Mouse (Mus musculus) heart, embryonic 11.5 days (tissue): ENCODE results near the gene Zfp867. TPM values are rescaled to one million over a fixed set of nuclear protein-coding genes. Genes with fewer than 3 reads are reported as not detected.

ENCODE experiments used
- ATAC-seq: fragments of 200-750 bp; cut with Nextera tagmentation; replicated peaks from 2 replicates; pipeline ENCODE4 v1.8.0; 2017; ENCODE audit warnings: moderate library complexity; ENCODE audit not compliant: insufficient number of reproducible peaks, low FRiP score, low TSS enrichment
- H3K27ac ChIP-seq: fragments of 300-500 bp; sonication (generic); 2 replicates; pipeline ENCODE4 v1.5.1; 2014; ENCODE audit warnings: mild to moderate bottlenecking, low read depth, low read length
- H3K27me3 ChIP-seq: fragments of 300-500 bp; sonication (generic); 2 replicates; pipeline ENCODE4 v1.6.1; 2014; ENCODE audit warnings: mild to moderate bottlenecking, low read length, mixed read lengths; ENCODE audit not compliant: control insufficient read depth, insufficient read depth
- H3K36me3 ChIP-seq: fragments of 300-500 bp; sonication (generic); 2 replicates; pipeline ENCODE4 v1.6.1; 2014; ENCODE audit warnings: mild to moderate bottlenecking, low read length, moderate library complexity, mixed read lengths; ENCODE audit not compliant: control insufficient read depth, insufficient read depth
- H3K4me1 ChIP-seq: fragments of 300-500 bp; sonication (generic); 2 replicates; pipeline ENCODE4 v1.6.1; 2014; ENCODE audit warnings: low read length; ENCODE audit not compliant: control insufficient read depth, insufficient read depth
- H3K4me2 ChIP-seq: fragments of 300-500 bp; sonication (generic); 2 replicates; pipeline ENCODE4 v1.6.1; 2014; ENCODE audit warnings: mild to moderate bottlenecking, moderate library complexity
- H3K4me3 ChIP-seq: fragments of 300-500 bp; sonication (generic); 2 replicates; pipeline ENCODE4 v1.5.1; 2014; ENCODE audit warnings: low read depth, low read length
- H3K9ac ChIP-seq: fragments of 300-500 bp; sonication (generic); 2 replicates; pipeline ENCODE4 v1.6.1; 2014; ENCODE audit warnings: mild to moderate bottlenecking, low read depth, low read length, moderate library complexity
- H3K9me3 ChIP-seq: fragments of 300-500 bp; sonication (generic); replicated peaks from 2 replicates; pipeline ENCODE4 v1.6.1; 2016; ENCODE audit warnings: low read length; ENCODE audit not compliant: control insufficient read depth
- WGBS: fragments of 180-500 bp; shearing (Covaris S2); extraction: QIAGEN DNeasy Blood & Tissue Kit; methylation state at CpG from one replicate; pipeline ENCODE4 v1.1.7; 2014; ENCODE audit not compliant: insufficient replicate concordance; 5-methylcytosine and 5-hydroxymethylcytosine counted together
- polyA plus RNA-seq: library from polyadenylated mRNA; unstranded; fragments of >200 nt; fragmentation: Nextera tagmentation; extraction: Ambion mirVana; gene quantifications from 2 replicates; pipeline ENCODE4 v1.2.1, GENCODE M21; 2014

The Zfp867 gene
- polyA plus RNA-seq, 1 experiment from 2014 or later = 6.2 TPM

DNA sequence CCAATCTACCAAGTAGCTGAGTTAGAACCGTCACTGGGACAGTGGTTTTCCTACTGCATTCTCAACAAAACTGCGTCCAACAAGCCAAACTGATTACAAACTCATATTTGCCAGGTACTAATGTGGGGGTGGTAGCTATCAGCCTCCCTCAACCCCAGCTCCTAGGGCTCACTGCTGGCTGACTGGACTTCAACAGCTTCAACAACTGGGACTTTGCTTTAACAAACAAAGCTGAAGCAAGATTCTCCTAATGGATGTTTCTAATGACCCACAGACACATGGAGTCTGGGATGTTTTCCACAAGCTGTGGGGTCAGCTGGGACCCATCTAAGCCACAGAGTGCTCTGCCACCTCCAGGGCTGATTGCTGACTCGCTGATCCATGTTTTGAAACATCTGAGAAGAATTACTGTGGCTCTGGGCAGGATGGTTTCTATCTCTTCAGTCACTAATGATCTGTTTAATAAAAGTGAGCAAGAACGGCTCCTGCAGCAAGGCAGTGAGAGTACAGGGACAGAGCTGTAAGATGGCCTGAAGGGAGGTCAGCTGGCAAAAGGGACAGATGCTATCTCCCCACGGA, 49.2 kb downstream of the Zfp867 start:
- ATAC-seq = no peak
- WGBS = 80% methylated on average over 5 of the region's 5 CpGs

DNA sequence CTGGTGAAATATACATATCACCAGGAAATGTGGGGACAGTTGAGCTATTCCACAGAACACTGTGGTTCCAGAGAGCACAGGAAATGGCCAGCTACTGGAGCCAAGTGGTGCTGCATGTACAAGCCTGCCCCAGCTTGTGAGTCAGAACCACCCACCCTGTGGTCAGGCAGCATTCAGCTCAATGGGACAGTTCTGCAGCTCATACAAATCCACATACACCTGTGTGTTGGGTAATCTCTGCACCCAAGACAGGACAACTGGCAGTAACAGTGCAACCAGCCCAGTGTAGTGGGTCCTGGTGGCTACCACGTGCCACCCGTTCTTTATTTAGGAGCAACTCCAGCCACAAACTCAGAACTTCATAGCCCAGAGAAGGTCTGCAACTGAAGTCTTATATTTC, 50.3 kb downstream of the Zfp867 start:
- H3K4me3 ChIP-seq = no peak overlapping the region
- WGBS = 86% methylated on average over 2 of the region's 2 CpGs
- H3K27me3 ChIP-seq = no peaks in the 10 kb centered on the region
- no peak for ATAC-seq
- H3K9ac ChIP-seq = no peak overlapping the region
- no peak overlapping the region for H3K4me2 ChIP-seq
- 0 out of 2 replicates have a peak, but pooled peaks cover 6% of the 10 kb centered on the region for H3K4me1 ChIP-seq
- H3K36me3 ChIP-seq = 0 out of 2 replicates have a peak, but pooled peaks cover 3% of the 10 kb centered on the region
- H3K9me3 ChIP-seq = no peaks in the 10 kb centered on the region
- H3K27ac ChIP-seq = no peak overlapping the region

More for the DNA sequence above, 49.2 kb downstream of the Zfp867 start:
- no peaks in the 10 kb centered on the region for H3K9me3 ChIP-seq
- no peak overlapping the region for H3K27ac ChIP-seq
- no peak overlapping the region for H3K4me3 ChIP-seq
- no peak overlapping the region for H3K4me2 ChIP-seq
- H3K4me1 ChIP-seq = 0 out of 2 replicates have a peak, but pooled peaks cover 6% of the 10 kb centered on the region
- peaks cover 4% of the 10 kb centered on the region; the same call in 1 of the 2 replicates for H3K36me3 ChIP-seq
- H3K9ac ChIP-seq = no peak overlapping the region
- H3K27me3 ChIP-seq = no peaks in the 10 kb centered on the region

DNA sequence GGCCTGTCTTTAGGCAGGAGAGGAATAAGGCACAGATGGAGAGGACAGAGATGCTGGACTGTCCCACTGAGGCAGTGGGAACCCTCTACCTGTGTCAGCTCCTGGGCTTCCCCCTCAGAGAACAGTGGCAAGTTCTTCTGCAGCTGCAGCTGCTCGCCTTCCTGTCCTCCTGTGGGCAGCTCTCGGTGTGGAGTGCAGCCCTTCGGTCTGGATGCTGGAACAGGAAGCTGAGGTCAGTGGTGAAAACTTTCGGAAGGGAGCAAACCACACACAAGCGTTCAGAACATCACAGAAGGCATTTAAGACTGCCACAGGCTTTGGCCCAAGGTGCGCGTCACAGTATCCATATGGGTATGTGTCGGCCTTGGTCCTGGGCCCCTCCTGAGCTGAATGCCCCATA, 50.8 kb downstream of the Zfp867 start:
- H3K27ac ChIP-seq = no peak overlapping the region
- H3K4me3 ChIP-seq = no peak overlapping the region
- no peak overlapping the region for H3K4me2 ChIP-seq
- no peaks in the 10 kb centered on the region for H3K9me3 ChIP-seq
- WGBS = 77% methylated on average over 8 of the region's 8 CpGs
- H3K36me3 ChIP-seq = no peaks in the 10 kb centered on the region
- ATAC-seq = no peak
- H3K27me3 ChIP-seq = no peaks in the 10 kb centered on the region
- H3K4me1 ChIP-seq = 0 out of 2 replicates have a peak, but pooled peaks cover 6% of the 10 kb centered on the region
- no peak overlapping the region for H3K9ac ChIP-seq

DNA sequence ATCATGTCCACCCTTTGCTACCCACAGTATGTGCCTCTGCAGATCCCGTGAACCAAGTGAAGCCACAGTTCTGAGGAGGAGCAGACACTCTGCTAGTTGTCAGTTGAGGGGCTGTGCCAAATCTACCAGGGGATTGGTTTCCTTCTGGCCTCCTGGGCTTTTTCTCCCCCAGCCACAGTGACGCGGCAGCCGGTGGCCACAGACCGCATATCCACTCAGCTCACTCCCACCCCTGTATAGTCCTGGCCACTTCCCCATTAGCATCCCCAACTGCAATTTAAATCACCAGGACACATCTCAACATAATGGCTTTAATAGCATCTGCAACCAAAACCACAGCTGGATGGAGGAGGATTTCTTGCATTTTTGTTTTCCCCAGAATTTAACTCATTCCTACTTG, 53.6 kb downstream of the Zfp867 start:
- H3K4me1 ChIP-seq = 0 out of 2 replicates have a peak, but pooled peaks cover 3% of the 10 kb centered on the region
- no peak overlapping the region for H3K9ac ChIP-seq
- 87% methylated on average over 5 of the region's 5 CpGs for WGBS
- no peaks in the 10 kb centered on the region for H3K9me3 ChIP-seq
- 0 out of 2 replicates have a peak, but pooled peaks cover 4% of the 10 kb centered on the region for H3K36me3 ChIP-seq
- ATAC-seq = no peak
- H3K27ac ChIP-seq = no peak overlapping the region
- no peak overlapping the region for H3K4me2 ChIP-seq
- H3K4me3 ChIP-seq = no peak overlapping the region
- H3K27me3 ChIP-seq = no peaks in the 10 kb centered on the region

DNA sequence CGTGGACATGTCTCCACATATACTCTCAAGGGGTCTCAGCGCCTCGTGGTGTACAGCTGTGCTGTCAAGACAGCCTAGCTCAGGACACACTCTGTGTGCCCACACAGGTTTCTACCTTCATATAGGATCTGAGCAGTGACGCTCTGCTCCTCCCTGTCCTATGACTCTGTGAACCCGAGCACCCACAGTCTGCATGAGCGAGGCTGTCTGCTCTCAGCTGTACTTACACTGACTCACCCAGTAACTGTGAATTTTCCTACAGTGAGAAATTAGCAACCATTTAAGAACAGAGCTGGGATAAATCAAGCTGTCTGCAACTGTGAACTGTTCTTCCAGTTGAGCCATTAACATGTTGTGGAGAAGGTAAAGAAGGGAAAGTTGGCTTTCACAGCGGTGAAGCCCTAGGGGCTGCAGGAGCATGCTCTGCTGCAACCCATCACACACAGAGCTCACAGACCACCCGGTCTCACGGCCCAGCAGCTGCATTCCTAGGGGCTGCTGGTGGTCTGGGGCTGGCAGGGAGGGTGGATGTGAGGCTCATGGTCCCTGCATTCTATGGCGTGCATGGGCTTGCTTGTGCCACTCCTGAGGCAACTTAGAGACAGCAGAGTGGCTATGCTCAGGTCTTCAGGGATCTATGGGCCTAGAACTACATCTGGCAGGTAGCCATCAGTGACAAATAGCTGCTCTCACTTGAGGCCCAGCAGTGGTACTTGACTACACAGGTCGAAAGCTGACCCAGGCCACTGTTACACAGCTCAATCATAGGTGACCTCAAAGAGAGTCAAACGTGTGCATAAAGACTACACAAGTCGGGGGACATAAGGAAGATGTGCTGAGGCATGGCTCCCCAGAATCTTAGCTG, 59.0 kb downstream of the Zfp867 start:
- ATAC-seq = no peak
- Histone ChIP-seq H3K9ac (no peak overlapping the region), H3K4me3 (no peak overlapping the region), H3K36me3 (peaks cover 4% of the 10 kb centered on the region; the same call in 1 of the 2 replicates), H3K4me1 (peaks cover 19% of the 10 kb centered on the region), H3K27ac (no peak overlapping the region), H3K4me2 (no peak overlapping the region), H3K9me3 (no peaks in the 10 kb centered on the region), H3K27me3 (no peaks in the 10 kb centered on the region)
- 75% methylated on average over 13 of the region's 13 CpGs for WGBS

DNA sequence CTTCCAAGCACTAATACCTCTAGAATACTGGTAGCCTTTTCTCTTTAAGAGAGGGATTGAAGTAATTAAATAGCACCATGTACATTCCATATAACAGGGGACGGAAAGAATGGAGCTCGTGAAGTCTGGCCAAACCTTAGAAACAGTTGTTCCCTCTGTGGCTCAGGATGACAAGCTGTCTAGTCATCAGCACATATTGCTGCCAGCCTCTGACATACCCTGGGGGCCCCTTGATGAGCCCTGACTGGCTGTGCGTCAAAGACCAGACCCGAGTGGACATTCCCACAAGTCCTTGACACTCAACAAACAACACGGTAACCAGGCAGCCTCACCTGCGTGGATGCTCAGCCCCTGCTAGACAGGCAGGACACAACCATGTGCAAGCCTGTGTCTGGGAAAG, 60.2 kb downstream of the Zfp867 start:
- Histone ChIP-seq H3K4me3 (no peak overlapping the region), H3K27ac (no peak overlapping the region), H3K4me1 (peaks cover 19% of the 10 kb centered on the region), H3K4me2 (no peak overlapping the region), H3K27me3 (no peaks in the 10 kb centered on the region), H3K9ac (no peak overlapping the region), H3K9me3 (no peaks in the 10 kb centered on the region), H3K36me3 (peaks cover 9% of the 10 kb centered on the region)
- 71% methylated on average over 6 of the region's 6 CpGs for WGBS
- ATAC-seq = no peak

Other genes starting within 250 kb of the Zfp867 start
- gene Arf1, start 244.2 kb downstream of the Zfp867 start, polyA plus RNA-seq = 575 and 646 TPM in 2 replicates
- not detected in 2 replicates for gene Wnt3a, start 181.7 kb downstream of the Zfp867 start, polyA plus RNA-seq
- gene Wnt9a, start 165.5 kb downstream of the Zfp867 start, polyA plus RNA-seq = 1.3 and 1.6 TPM in 2 replicates
- not detected in 2 replicates for gene Prss38, start 96.8 kb downstream of the Zfp867 start, polyA plus RNA-seq
- 11.3 and 13.0 TPM in 2 replicates for gene Jmjd4, start 22.4 kb downstream of the Zfp867 start, polyA plus RNA-seq
- gene Snap47, start 21.3 kb downstream of the Zfp867 start, polyA plus RNA-seq = 117 and 124 TPM in 2 replicates
- 12.8 and 15.0 TPM in 2 replicates for gene Zkscan17, start 54.3 kb upstream of the Zfp867 start, polyA plus RNA-seq
- 0.16 TPM in 1 of 2 replicates, not detected in the other for gene Nlrp3, start 69.1 kb upstream of the Zfp867 start, polyA plus RNA-seq
- gene Olfr222, start 103.8 kb upstream of the Zfp867 start, polyA plus RNA-seq = not detected in 2 replicates
- gene Olfr223, start 120.8 kb upstream of the Zfp867 start, polyA plus RNA-seq = not detected in 2 replicates
- gene Mprip, start 188.8 kb upstream of the Zfp867 start, polyA plus RNA-seq = 51.1 and 54.2 TPM in 2 replicates